Mouse (Mus musculus) G1E (cell line): ENCODE data around the gene Sept12.

Source experiments
- CTCF ChIP-seq: IDR thresholded peaks from 2 replicates; pipeline ENCODE4 v1.5.1; 2012; ENCODE audit warnings: low read depth, low read length, inconsistent platforms, mixed read lengths
- GATA1 ChIP-seq: IDR thresholded peaks from 2 replicates; pipeline ENCODE4 v1.6.1; 2012; ENCODE audit warnings: borderline replicate concordance, low read length, inconsistent platforms, mixed read lengths

DNA sequence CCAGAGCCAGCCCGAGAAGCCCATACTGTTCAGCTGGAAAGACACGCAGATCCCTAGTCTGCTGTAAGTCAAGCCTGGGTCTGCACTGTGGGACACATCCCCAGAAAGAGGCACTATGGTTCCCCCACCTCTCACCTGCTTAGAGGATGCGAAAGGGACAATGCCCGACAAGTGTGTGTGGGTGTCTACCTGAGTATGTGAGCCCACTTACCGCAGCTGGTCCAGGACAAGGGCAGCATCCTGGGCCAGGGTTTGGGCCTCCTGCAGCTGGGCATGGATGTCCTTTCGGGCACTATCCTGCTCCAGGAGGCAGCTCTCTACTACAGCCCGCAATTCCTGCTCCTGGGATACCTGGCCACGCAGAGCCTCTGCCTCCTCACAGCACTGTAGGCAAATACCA, 54.8 kb downstream of the Sept12 start:
- no peak for TF ChIP-seq CTCF
- no peak for TF ChIP-seq GATA1
